Mouse (Mus musculus): ENCODE data around the gene Parva. TPM values are rescaled to one million over a fixed set of nuclear protein-coding genes. Genes with fewer than 3 reads are reported as not detected.

The Parva gene
- polyA plus RNA-seq (2014; fragmentation: Nextera tagmentation; extraction: Ambion mirVana) = 102 and 105 TPM in 2 replicates

GRCm38 (mm10) chr7:112427357-112428157 is at the start of gene Parva:
Gene Parva (plus strand): TSS chr7:112427505.
- DNase-seq (peak; percentile 89), ATAC-seq (ENCODE audit: insufficient read depth) (peak; percentile 88)
- no peak for TF ChIP-seq CTCF (IDR thresholded peaks at IDR 0.05; ENCODE audit: low read depth)
- Histone ChIP-seq H3K4me2 (peak within 1 kb of the TSS; percentile 83), H3K9ac (peak within 1 kb of the TSS; percentile 95), H3K9me3 (ENCODE audit: low read depth, low read length) (no peaks in the 10 kb centered on the region), H3K27ac (ENCODE audit: low read depth) (peak within 1 kb of the TSS; percentile 100), H3K36me3 (ENCODE audit: insufficient read depth) (no peaks in the 10 kb centered on the region), H3K27me3 (ENCODE audit: insufficient read depth, low read length) (no peaks in the 10 kb centered on the region), H3K4me1 (ENCODE audit: insufficient read depth) (peaks cover 10% of the 10 kb centered on the region), H3K4me3 (ENCODE audit: low read depth, low read length) (peak within 1 kb of the TSS; percentile 76)
- WGBS = under 1% methylated on average over 49 of the region's 49 CpGs

- ATAC-seq (ENCODE audit: insufficient read depth) (no peak), DNase-seq (no peak)
- Histone ChIP-seq H3K4me1 (ENCODE audit: insufficient read depth) (peaks cover 12% of the 10 kb centered on the region), H3K27ac (ENCODE audit: low read depth) (peak overlapping the region; percentile 21), H3K4me3 (ENCODE audit: low read depth, low read length) (no peak overlapping the region), H3K36me3 (ENCODE audit: insufficient read depth) (no peaks in the 10 kb centered on the region), H3K9me3 (ENCODE audit: low read depth, low read length) (no peaks in the 10 kb centered on the region), H3K9ac (no peak overlapping the region), H3K4me2 (no peak overlapping the region), H3K27me3 (ENCODE audit: insufficient read depth, low read length) (no peaks in the 10 kb centered on the region)
- WGBS = 81% methylated on average over 5 of the region's 5 CpGs
- no peak for TF ChIP-seq CTCF (IDR thresholded peaks at IDR 0.05; ENCODE audit: low read depth)
Observed at GRCm38 (mm10) chr7:112378056-112378455, 49.2 kb upstream of the Parva start.

- H3K27ac ChIP-seq (ENCODE audit: low read depth) = peak overlapping the region; percentile 21
- H3K4me1 ChIP-seq (ENCODE audit: insufficient read depth) = peaks cover 12% of the 10 kb centered on the region
- H3K9me3 ChIP-seq (ENCODE audit: low read depth, low read length) = no peaks in the 10 kb centered on the region
- H3K4me3 ChIP-seq (ENCODE audit: low read depth, low read length) = no peak overlapping the region
- TF ChIP-seq CTCF (IDR thresholded peaks at IDR 0.05; ENCODE audit: low read depth) = no peak
- H3K36me3 ChIP-seq (ENCODE audit: insufficient read depth) = no peaks in the 10 kb centered on the region
- DNase-seq (peak; percentile 64), ATAC-seq (ENCODE audit: insufficient read depth) (peak; percentile 47; the same call in 1 of the 2 replicates)
- H3K9ac ChIP-seq = no peak overlapping the region
- no peak overlapping the region for H3K4me2 ChIP-seq
- WGBS = 49% methylated on average over 5 of the region's 5 CpGs
- H3K27me3 ChIP-seq (ENCODE audit: insufficient read depth, low read length) = no peaks in the 10 kb centered on the region
Observed at GRCm38 (mm10) chr7:112378476-112378875, 48.8 kb upstream of the Parva start.

- Histone ChIP-seq H3K27me3 (ENCODE audit: insufficient read depth, low read length) (no peaks in the 10 kb centered on the region), H3K9me3 (ENCODE audit: low read depth, low read length) (no peaks in the 10 kb centered on the region), H3K9ac (no peak overlapping the region), H3K27ac (ENCODE audit: low read depth) (no peak overlapping the region), H3K4me3 (ENCODE audit: low read depth, low read length) (no peak overlapping the region), H3K4me1 (ENCODE audit: insufficient read depth) (peaks cover 16% of the 10 kb centered on the region), H3K4me2 (no peak overlapping the region), H3K36me3 (ENCODE audit: insufficient read depth) (no peaks in the 10 kb centered on the region)
- no peak for TF ChIP-seq CTCF (IDR thresholded peaks at IDR 0.05; ENCODE audit: low read depth)
- WGBS = 39% methylated on average over 5 of the region's 5 CpGs
- DNase-seq = no peak
- no peak for ATAC-seq (ENCODE audit: insufficient read depth)
Observed at GRCm38 (mm10) chr7:112386521-112386920, 40.8 kb upstream of the Parva start.

- 71% methylated on average over 5 of the region's 5 CpGs for WGBS
- ATAC-seq (ENCODE audit: insufficient read depth) = no peak
Observed at GRCm38 (mm10) chr7:112387876-112388275, 39.4 kb upstream of the Parva start.

GRCm38 (mm10) chr7:112388363-112388875 is 38.9 kb upstream of the Parva start:
- H3K27ac ChIP-seq (ENCODE audit: low read depth) = no peak overlapping the region
- no peak overlapping the region for H3K4me2 ChIP-seq
- H3K9me3 ChIP-seq (ENCODE audit: low read depth, low read length) = no peaks in the 10 kb centered on the region
- TF ChIP-seq CTCF (IDR thresholded peaks at IDR 0.05; ENCODE audit: low read depth) = no peak
- H3K9ac ChIP-seq = no peak overlapping the region
- WGBS = 68% methylated on average over 5 of the region's 5 CpGs
- no peaks in the 10 kb centered on the region for H3K36me3 ChIP-seq (ENCODE audit: insufficient read depth)
- peaks cover 18% of the 10 kb centered on the region for H3K4me1 ChIP-seq (ENCODE audit: insufficient read depth)
- no peaks in the 10 kb centered on the region for H3K27me3 ChIP-seq (ENCODE audit: insufficient read depth, low read length)
- no peak overlapping the region for H3K4me3 ChIP-seq (ENCODE audit: low read depth, low read length)
- DNase-seq = no peak
- ATAC-seq (ENCODE audit: insufficient read depth) = no peak

More at GRCm38 (mm10) chr7:112387876-112388275, 39.4 kb upstream of the Parva start:
- Histone ChIP-seq H3K27ac (ENCODE audit: low read depth) (no peak overlapping the region), H3K36me3 (ENCODE audit: insufficient read depth) (no peaks in the 10 kb centered on the region), H3K4me3 (ENCODE audit: low read depth, low read length) (no peak overlapping the region), H3K9ac (no peak overlapping the region), H3K4me2 (no peak overlapping the region), H3K4me1 (ENCODE audit: insufficient read depth) (peaks cover 18% of the 10 kb centered on the region), H3K9me3 (ENCODE audit: low read depth, low read length) (no peaks in the 10 kb centered on the region), H3K27me3 (ENCODE audit: insufficient read depth, low read length) (no peaks in the 10 kb centered on the region)
- no peak for DNase-seq
- TF ChIP-seq CTCF (IDR thresholded peaks at IDR 0.05; ENCODE audit: low read depth) = no peak

- TF ChIP-seq CTCF (IDR thresholded peaks at IDR 0.05; ENCODE audit: low read depth) = no peak
- Histone ChIP-seq H3K4me2 (no peak overlapping the region), H3K36me3 (ENCODE audit: insufficient read depth) (no peaks in the 10 kb centered on the region), H3K27ac (ENCODE audit: low read depth) (peak overlapping the region; percentile 15), H3K4me1 (ENCODE audit: insufficient read depth) (peaks cover 18% of the 10 kb centered on the region), H3K9ac (no peak overlapping the region), H3K4me3 (ENCODE audit: low read depth, low read length) (no peak overlapping the region), H3K27me3 (ENCODE audit: insufficient read depth, low read length) (no peaks in the 10 kb centered on the region), H3K9me3 (ENCODE audit: low read depth, low read length) (no peaks in the 10 kb centered on the region)
- DNase-seq (no peak), ATAC-seq (ENCODE audit: insufficient read depth) (no peak)
- WGBS = 50% methylated on average over 6 of the region's 6 CpGs
Observed at GRCm38 (mm10) chr7:112389611-112390251, 37.6 kb upstream of the Parva start.
